Mouse (Mus musculus): ENCODE measurements around the gene Snx11.

DNA sequence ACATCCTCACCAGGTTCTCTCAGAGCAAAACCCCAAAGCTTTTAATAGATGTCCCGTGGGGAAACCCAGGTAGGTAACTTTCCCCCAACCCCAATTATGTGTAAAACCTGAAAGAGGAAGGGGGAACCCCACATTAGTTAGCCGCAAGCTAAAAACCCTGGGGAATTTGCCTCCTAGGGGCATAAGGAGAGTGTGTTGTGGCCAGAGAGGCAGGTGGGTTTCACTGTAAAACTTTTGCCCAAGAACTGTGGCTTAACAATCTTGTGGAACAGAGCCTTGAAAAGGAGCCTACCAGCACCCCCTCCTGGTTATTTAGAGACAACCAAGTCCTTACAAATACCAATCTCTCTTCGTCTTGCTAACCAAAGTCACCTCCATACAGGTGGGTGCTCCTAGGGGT lies 2.8 kb downstream of the Snx11 start:
- peak; percentile 47 for TF ChIP-seq CTCF (IDR thresholded peaks at IDR 0.05)
- TF ChIP-seq EP300 (IDR thresholded peaks at IDR 0.05): no peak
